Mouse (Mus musculus): ENCODE data around the gene Acta2. TPM values are rescaled to one million over a fixed set of nuclear protein-coding genes. Genes with fewer than 3 reads are reported as not detected.
"Not testable (repeated sequence)": the region's sequence is repeated elsewhere in the genome, so short reads cannot be mapped to it uniquely, and the experiment has no call there.

Gene Acta2
- polyA plus RNA-seq, 1 experiment from 2014 or later, result 6.2 TPM

DNA sequence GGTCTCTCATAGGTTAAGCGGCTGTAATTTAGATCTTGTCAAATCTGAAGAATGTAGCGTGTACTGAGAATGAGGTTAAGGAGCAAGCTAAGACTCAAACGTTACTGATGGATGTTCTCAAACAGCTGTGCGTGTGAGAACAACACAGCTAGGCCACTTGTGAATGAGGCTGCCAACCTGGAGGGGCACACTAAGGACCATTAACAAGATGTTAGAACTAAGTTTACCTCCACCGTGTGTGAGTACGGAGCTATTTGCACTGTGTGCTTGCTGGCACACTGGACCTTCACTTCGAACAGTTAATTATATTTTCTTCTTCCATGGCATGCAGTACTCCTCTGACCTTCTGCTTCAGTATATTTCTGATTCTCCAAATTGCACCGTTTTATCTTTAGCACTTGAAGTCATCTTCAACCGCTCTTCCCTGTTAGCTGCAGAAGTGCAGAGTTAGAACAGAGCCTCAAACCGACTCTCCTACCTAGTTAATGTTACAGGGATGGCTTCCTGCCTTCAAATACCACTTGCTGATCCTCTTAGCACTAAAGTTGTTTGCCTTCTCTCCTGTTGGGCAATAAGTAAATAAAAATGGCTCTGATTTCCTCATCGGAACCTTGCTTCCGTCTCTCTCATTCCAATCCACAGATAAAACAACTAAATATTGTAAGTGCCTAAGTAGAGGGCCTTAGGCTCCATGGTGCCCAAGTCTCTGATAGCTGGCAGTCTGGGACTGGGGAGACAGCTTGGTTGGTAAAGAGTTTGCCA lies 42.7 kb downstream of the Acta2 start:
- ATAC-seq, result no peak
- H3K27ac ChIP-seq, result no peak overlapping the region
- H3K9me3 ChIP-seq (replicated peaks), result no peaks in the 10 kb centered on the region
- WGBS, result 95% methylated on average over 12 of the region's 12 CpGs
- H3K36me3 ChIP-seq (ENCODE audit: poor library complexity, severe bottlenecking), result no peaks in the 10 kb centered on the region
- no peak overlapping the region for H3K9ac ChIP-seq
- H3K4me2 ChIP-seq, result no peak overlapping the region
- no peaks in the 10 kb centered on the region for H3K4me1 ChIP-seq
- H3K27me3 ChIP-seq, result no peaks in the 10 kb centered on the region
- H3K4me3 ChIP-seq, result no peak overlapping the region

GRCm38 (mm10) chr19:34210841-34211240 lies 44.5 kb downstream of the Acta2 start:
- Histone ChIP-seq H3K4me1 (no peaks in the 10 kb centered on the region), H3K9ac (no peak overlapping the region), H3K27ac (no peak overlapping the region), H3K27me3 (no peaks in the 10 kb centered on the region), H3K9me3 (replicated peaks) (no peaks in the 10 kb centered on the region), H3K36me3 (ENCODE audit: poor library complexity, severe bottlenecking) (no peaks in the 10 kb centered on the region), H3K4me3 (no peak overlapping the region), H3K4me2 (no peak overlapping the region)
- ATAC-seq, result no peak
- WGBS, result 65% methylated on average over 2 of the region's 2 CpGs

GRCm38 (mm10) chr19:34209930-34210581 lies 45.3 kb downstream of the Acta2 start:
- H3K9ac ChIP-seq, result no peak overlapping the region

GRCm38 (mm10) chr19:34209031-34209430 lies 46.4 kb downstream of the Acta2 start:
- ATAC-seq, result no peak
- Histone ChIP-seq H3K9ac (no peak overlapping the region), H3K9me3 (replicated peaks) (no peaks in the 10 kb centered on the region), H3K4me1 (no peaks in the 10 kb centered on the region), H3K4me3 (no peak overlapping the region), H3K27ac (no peak overlapping the region), H3K4me2 (no peak overlapping the region), H3K27me3 (no peaks in the 10 kb centered on the region), H3K36me3 (ENCODE audit: poor library complexity, severe bottlenecking) (no peaks in the 10 kb centered on the region)
- WGBS, result 88% methylated on average over 3 of the region's 3 CpGs

More at GRCm38 (mm10) chr19:34209930-34210581, 45.3 kb downstream of the Acta2 start:
- Histone ChIP-seq H3K9me3 (replicated peaks) (no peaks in the 10 kb centered on the region), H3K27me3 (no peaks in the 10 kb centered on the region), H3K4me3 (no peak overlapping the region), H3K4me1 (no peaks in the 10 kb centered on the region), H3K4me2 (no peak overlapping the region), H3K36me3 (ENCODE audit: poor library complexity, severe bottlenecking) (no peaks in the 10 kb centered on the region), H3K27ac (no peak overlapping the region)
- ATAC-seq, result no peak
- 87% methylated on average over 8 of the region's 8 CpGs for WGBS

DNA sequence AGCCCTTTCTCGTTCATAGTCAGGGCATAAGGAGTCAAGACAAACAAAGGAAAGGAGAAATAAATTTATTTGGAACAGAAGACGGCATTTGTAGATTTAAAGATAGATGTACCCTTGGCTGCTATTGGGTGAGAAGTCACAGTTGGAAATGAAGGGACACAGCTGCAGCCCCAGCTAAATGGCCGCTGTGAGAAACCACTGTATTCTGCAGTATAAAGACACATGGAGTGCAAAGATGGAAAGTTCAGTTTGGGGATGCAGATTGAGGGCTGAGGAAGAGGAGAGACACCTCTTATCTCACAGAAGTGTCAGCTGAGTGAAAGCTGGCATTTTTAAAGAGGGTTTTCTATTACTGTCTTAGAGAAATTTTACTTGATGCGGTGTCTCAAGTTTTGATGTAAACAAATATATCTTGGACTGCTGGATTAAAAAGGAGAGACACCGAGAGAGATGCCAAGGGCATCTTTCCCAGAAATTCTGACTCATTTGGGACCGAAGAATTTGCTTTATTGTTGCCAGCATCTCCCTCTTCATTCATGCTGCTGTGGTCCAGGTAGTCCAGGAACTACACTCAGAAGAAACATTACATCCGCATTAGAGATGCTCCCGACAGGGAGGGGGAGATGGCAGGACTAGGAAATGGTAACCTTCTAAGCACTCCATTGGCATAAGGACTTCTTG lies 48.5 kb downstream of the Acta2 start:
- WGBS, result 87% methylated on average over 8 of the region's 8 CpGs
- Histone ChIP-seq H3K36me3 (ENCODE audit: poor library complexity, severe bottlenecking) (no peaks in the 10 kb centered on the region), H3K9ac (no peak overlapping the region)

DNA sequence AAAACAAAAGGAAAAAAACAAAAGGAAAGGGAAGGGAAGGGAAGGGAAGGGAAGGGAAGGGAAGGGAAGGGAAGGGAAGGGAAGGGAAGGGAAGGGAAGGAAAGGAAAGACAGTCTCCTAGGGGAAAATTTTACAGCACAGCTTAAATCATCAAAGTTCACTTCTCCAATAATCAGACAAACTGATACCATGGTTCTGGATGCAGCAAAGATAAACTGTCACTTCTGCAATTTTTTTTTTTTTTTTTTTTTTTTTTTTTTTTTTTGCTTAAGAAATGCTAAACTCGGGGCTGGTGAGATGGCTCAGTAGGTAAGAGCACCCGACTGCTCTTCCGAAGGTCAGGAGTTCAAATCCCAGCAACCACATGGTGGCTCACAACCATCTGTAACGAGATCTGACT lies 49.3 kb downstream of the Acta2 start:
- WGBS, result 89% methylated on average over 4 of the region's 4 CpGs
- H3K4me1 ChIP-seq; ATAC-seq; H3K9me3 ChIP-seq (replicated peaks); H3K27me3 ChIP-seq; H3K9ac ChIP-seq; H3K4me2 ChIP-seq; H3K36me3 ChIP-seq (ENCODE audit: poor library complexity, severe bottlenecking); H3K4me3 ChIP-seq; H3K27ac ChIP-seq: not testable (repeated sequence)

More for the DNA sequence above, 48.5 kb downstream of the Acta2 start:
- Histone ChIP-seq H3K4me1 (no peaks in the 10 kb centered on the region), H3K4me2 (no peak overlapping the region), H3K27ac (no peak overlapping the region), H3K4me3 (no peak overlapping the region), H3K27me3 (no peaks in the 10 kb centered on the region), H3K9me3 (replicated peaks) (no peaks in the 10 kb centered on the region)
- ATAC-seq, result no peak

GRCm38 (mm10) chr19:34202668-34203067 lies 52.7 kb downstream of the Acta2 start:
- Histone ChIP-seq H3K4me1 (no peaks in the 10 kb centered on the region), H3K4me2 (no peak overlapping the region), H3K27ac (no peak overlapping the region), H3K27me3 (no peaks in the 10 kb centered on the region), H3K36me3 (ENCODE audit: poor library complexity, severe bottlenecking) (no peaks in the 10 kb centered on the region), H3K4me3 (no peak overlapping the region), H3K9ac (no peak overlapping the region), H3K9me3 (replicated peaks) (no peaks in the 10 kb centered on the region)
- 87% methylated on average over 2 of the region's 2 CpGs for WGBS
- ATAC-seq, result no peak

DNA sequence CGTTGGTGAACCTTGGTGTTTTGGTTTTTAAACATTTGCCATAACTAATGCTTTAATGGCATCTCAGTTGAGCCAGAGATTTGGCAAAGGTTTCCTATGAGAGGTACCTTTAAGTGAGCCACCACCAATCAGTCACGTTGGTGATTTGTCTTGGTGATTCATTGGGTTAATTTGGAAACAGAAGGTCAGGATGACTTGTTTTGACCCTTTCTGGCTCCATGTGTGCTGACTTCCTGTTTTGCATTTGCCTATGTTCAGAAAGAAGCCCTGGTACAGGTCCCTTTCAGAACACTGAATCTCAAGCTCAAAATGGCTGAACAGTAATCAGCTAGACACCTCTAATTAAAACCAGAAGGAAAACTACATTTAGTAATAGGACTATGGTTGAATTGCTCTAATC lies 55.9 kb downstream of the Acta2 start:
- H3K27me3 ChIP-seq, result no peaks in the 10 kb centered on the region
- WGBS, result 80% methylated on average over 2 of the region's 2 CpGs
- no peak for ATAC-seq
- no peak overlapping the region for H3K4me2 ChIP-seq
- H3K36me3 ChIP-seq (ENCODE audit: poor library complexity, severe bottlenecking), result no peaks in the 10 kb centered on the region
- no peak overlapping the region for H3K9ac ChIP-seq
- no peaks in the 10 kb centered on the region for H3K9me3 ChIP-seq (replicated peaks)
- H3K27ac ChIP-seq, result no peak overlapping the region
- H3K4me3 ChIP-seq, result no peak overlapping the region
- no peaks in the 10 kb centered on the region for H3K4me1 ChIP-seq

DNA sequence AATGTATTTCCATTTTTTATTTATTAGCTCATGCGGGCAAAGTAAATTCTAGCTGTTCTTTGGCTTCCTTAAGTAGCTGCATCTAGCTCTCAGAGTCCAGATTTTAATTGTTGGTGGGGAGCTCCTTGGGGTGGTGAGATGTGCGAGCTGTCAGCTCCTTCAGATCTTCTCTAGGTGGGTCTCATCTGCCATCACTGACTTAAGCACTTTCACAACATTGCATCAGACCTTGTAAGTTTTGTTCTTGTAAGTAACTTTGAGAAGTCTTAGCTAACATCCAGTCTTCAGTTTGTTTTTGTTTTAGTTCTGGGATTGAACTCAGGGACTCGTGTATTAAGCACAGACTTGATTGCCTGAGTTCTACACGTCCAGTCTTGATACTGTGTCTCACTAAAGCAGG lies 56.5 kb downstream of the Acta2 start:
- Histone ChIP-seq H3K9me3 (replicated peaks) (no peaks in the 10 kb centered on the region), H3K4me3 (no peak overlapping the region), H3K27me3 (peaks cover 2% of the 10 kb centered on the region; the same call in 1 of the 2 replicates), H3K4me2 (no peak overlapping the region), H3K36me3 (ENCODE audit: poor library complexity, severe bottlenecking) (no peaks in the 10 kb centered on the region), H3K27ac (no peak overlapping the region), H3K4me1 (no peaks in the 10 kb centered on the region), H3K9ac (no peak overlapping the region)
- 88% methylated on average over 4 of the region's 4 CpGs for WGBS
- ATAC-seq, result no peak

- 100% methylated on average over 1 of the region's 1 CpGs for WGBS
- Histone ChIP-seq H3K4me2 (no peak overlapping the region), H3K9ac (no peak overlapping the region), H3K36me3 (ENCODE audit: poor library complexity, severe bottlenecking) (no peaks in the 10 kb centered on the region), H3K4me1 (no peaks in the 10 kb centered on the region), H3K9me3 (replicated peaks) (no peaks in the 10 kb centered on the region), H3K27ac (no peak overlapping the region), H3K4me3 (no peak overlapping the region), H3K27me3 (peaks cover 5% of the 10 kb centered on the region; the same call in 1 of the 2 replicates)
- no peak for ATAC-seq
Measured at GRCm38 (mm10) chr19:34198066-34198465, 57.3 kb downstream of the Acta2 start.

GRCm38 (mm10) chr19:34195031-34195430 lies 60.4 kb downstream of the Acta2 start:
- ATAC-seq, result no peak
- Histone ChIP-seq H3K9ac (no peak overlapping the region), H3K4me2 (no peak overlapping the region), H3K4me1 (no peaks in the 10 kb centered on the region), H3K27ac (no peak overlapping the region), H3K27me3 (peaks cover 9% of the 10 kb centered on the region; the same call in 1 of the 2 replicates), H3K36me3 (ENCODE audit: poor library complexity, severe bottlenecking) (no peaks in the 10 kb centered on the region), H3K4me3 (no peak overlapping the region), H3K9me3 (replicated peaks) (no peaks in the 10 kb centered on the region)
- WGBS, result 84% methylated on average over 2 of the region's 2 CpGs

DNA sequence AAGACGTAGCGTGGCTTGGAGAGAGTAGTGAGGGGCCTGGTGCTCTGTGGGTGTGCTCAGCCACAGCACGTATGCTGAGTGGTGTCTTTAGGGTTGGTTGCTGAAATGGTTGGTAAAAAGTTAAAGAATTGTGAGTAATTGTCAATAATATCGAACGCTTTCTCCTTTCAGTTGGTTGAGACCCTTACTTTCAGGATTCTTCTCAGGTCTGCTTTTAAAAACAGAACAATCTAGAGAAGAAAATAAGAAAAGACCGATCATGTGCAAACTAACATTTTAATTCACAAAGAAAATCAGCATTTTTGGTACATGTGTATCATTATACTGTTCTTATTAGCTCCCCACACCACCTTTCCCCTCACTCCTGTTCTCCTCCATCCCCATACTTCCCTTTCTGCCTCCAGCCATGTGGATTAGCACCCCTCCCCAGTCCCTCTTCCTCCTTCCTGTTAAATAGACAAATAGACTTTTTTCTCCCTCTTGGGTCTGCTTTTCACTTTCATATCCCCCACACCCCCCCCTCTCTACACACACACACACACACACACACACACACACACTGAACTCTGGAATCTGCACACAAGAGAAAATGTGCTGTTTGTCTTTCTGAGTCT lies 61.2 kb downstream of the Acta2 start:
- 88% methylated on average over 6 of the region's 6 CpGs for WGBS
- no peak for ATAC-seq
- Histone ChIP-seq H3K27ac (no peak overlapping the region), H3K9ac (no peak overlapping the region), H3K4me3 (no peak overlapping the region), H3K4me2 (no peak overlapping the region), H3K27me3 (peaks cover 9% of the 10 kb centered on the region; the same call in 1 of the 2 replicates), H3K9me3 (replicated peaks) (no peaks in the 10 kb centered on the region), H3K4me1 (no peaks in the 10 kb centered on the region), H3K36me3 (ENCODE audit: poor library complexity, severe bottlenecking) (no peaks in the 10 kb centered on the region)
